Mouse (Mus musculus): ENCODE measurements around the gene Acy3. TPM values are rescaled to one million over a fixed set of nuclear protein-coding genes. Genes with fewer than 3 reads are reported as not detected.

The Acy3 gene
- polyA plus RNA-seq, 1 experiment from 2014 or later = 5.9 TPM

GRCm38 (mm10) chr19:4005091-4005490 lies 18.7 kb downstream of the Acy3 start:
- WGBS = 85% methylated on average over 9 of the region's 9 CpGs

GRCm38 (mm10) chr19:4005971-4006370 lies 19.6 kb downstream of the Acy3 start:
- H3K36me3 ChIP-seq = peaks cover 64% of the 10 kb centered on the region
- H3K4me3 ChIP-seq = no peak overlapping the region
- no peak overlapping the region for H3K4me2 ChIP-seq
- H3K4me1 ChIP-seq = peaks cover 13% of the 10 kb centered on the region
- WGBS = 94% methylated on average over 8 of the region's 8 CpGs
- no peaks in the 10 kb centered on the region for H3K9me3 ChIP-seq
- no peak overlapping the region for H3K9ac ChIP-seq
- no peak for ATAC-seq (ENCODE audit: insufficient number of reproducible peaks, low FRiP score, low TSS enrichment, low read depth)
- no peak overlapping the region for H3K27ac ChIP-seq
- no peaks in the 10 kb centered on the region for H3K27me3 ChIP-seq

More at GRCm38 (mm10) chr19:4005091-4005490, 18.7 kb downstream of the Acy3 start:
- no peak overlapping the region for H3K4me2 ChIP-seq
- no peak overlapping the region for H3K9ac ChIP-seq
- no peaks in the 10 kb centered on the region for H3K9me3 ChIP-seq
- H3K27ac ChIP-seq = no peak overlapping the region
- no peak for ATAC-seq (ENCODE audit: insufficient number of reproducible peaks, low FRiP score, low TSS enrichment, low read depth)
- no peak overlapping the region for H3K4me3 ChIP-seq
- peaks cover 57% of the 10 kb centered on the region for H3K36me3 ChIP-seq
- H3K27me3 ChIP-seq = no peaks in the 10 kb centered on the region
- H3K4me1 ChIP-seq = peaks cover 14% of the 10 kb centered on the region

- Histone ChIP-seq H3K4me2 (no peak overlapping the region), H3K9ac (no peak overlapping the region), H3K27ac (no peak overlapping the region), H3K9me3 (no peaks in the 10 kb centered on the region), H3K36me3 (peaks cover 48% of the 10 kb centered on the region), H3K27me3 (no peaks in the 10 kb centered on the region), H3K4me1 (peaks cover 13% of the 10 kb centered on the region), H3K4me3 (no peak overlapping the region)
- ATAC-seq (ENCODE audit: insufficient number of reproducible peaks, low FRiP score, low TSS enrichment, low read depth) = no peak
- 93% methylated on average over 5 of the region's 5 CpGs for WGBS
These were observed 24.7 kb downstream of the Acy3 start for GRCm38 (mm10) chr19:4011086-4011485.

- Histone ChIP-seq H3K4me1 (peaks cover 13% of the 10 kb centered on the region), H3K27ac (peak within 1 kb of the TSS; percentile 77), H3K9ac (peak within 1 kb of the TSS; percentile 81), H3K4me3 (peak within 1 kb of the TSS; percentile 67), H3K36me3 (peaks cover 34% of the 10 kb centered on the region), H3K9me3 (no peaks in the 10 kb centered on the region), H3K27me3 (no peaks in the 10 kb centered on the region), H3K4me2 (peak within 1 kb of the TSS; percentile 58)
- peak; percentile 98 for ATAC-seq (ENCODE audit: insufficient number of reproducible peaks, low FRiP score, low TSS enrichment, low read depth)
- WGBS = under 1% methylated on average over 45 of the region's 45 CpGs
These were observed 26.2 kb downstream of the Acy3 start, which contains the start of gene Ndufv1 for GRCm38 (mm10) chr19:4012432-4013022. Gene Ndufv1 (minus strand): TSS chr19:4012806.

- Histone ChIP-seq H3K4me3 (peak overlapping the region; percentile 67), H3K4me1 (peaks cover 13% of the 10 kb centered on the region), H3K36me3 (peaks cover 29% of the 10 kb centered on the region), H3K27me3 (no peaks in the 10 kb centered on the region), H3K27ac (no peak overlapping the region), H3K4me2 (peak overlapping the region; percentile 48), H3K9ac (no peak overlapping the region), H3K9me3 (no peaks in the 10 kb centered on the region)
- WGBS = 19% methylated on average over 9 of the region's 9 CpGs
- no peak for ATAC-seq (ENCODE audit: insufficient number of reproducible peaks, low FRiP score, low TSS enrichment, low read depth)
These were observed 26.7 kb downstream of the Acy3 start for GRCm38 (mm10) chr19:4013066-4013465.

GRCm38 (mm10) chr19:4014802-4015201 lies 28.4 kb downstream of the Acy3 start:
- no peak overlapping the region for H3K4me2 ChIP-seq

GRCm38 (mm10) chr19:4015635-4016034 lies 29.3 kb downstream of the Acy3 start:
- Histone ChIP-seq H3K9me3 (no peaks in the 10 kb centered on the region), H3K4me1 (peaks cover 20% of the 10 kb centered on the region), H3K27me3 (no peaks in the 10 kb centered on the region), H3K4me3 (no peak overlapping the region), H3K36me3 (0 out of 2 replicates have a peak, but pooled peaks cover 4% of the 10 kb centered on the region), H3K4me2 (no peak overlapping the region), H3K9ac (no peak overlapping the region), H3K27ac (no peak overlapping the region)
- WGBS = 55% methylated on average over 5 of the region's 5 CpGs
- no peak for ATAC-seq (ENCODE audit: insufficient number of reproducible peaks, low FRiP score, low TSS enrichment, low read depth)

More at GRCm38 (mm10) chr19:4014802-4015201, 28.4 kb downstream of the Acy3 start:
- Histone ChIP-seq H3K4me3 (no peak overlapping the region), H3K27me3 (no peaks in the 10 kb centered on the region), H3K36me3 (peaks cover 11% of the 10 kb centered on the region), H3K9ac (no peak overlapping the region), H3K4me1 (peaks cover 19% of the 10 kb centered on the region), H3K27ac (no peak overlapping the region), H3K9me3 (no peaks in the 10 kb centered on the region)
- no peak for ATAC-seq (ENCODE audit: insufficient number of reproducible peaks, low FRiP score, low TSS enrichment, low read depth)

- Histone ChIP-seq H3K9ac (no peak overlapping the region), H3K9me3 (no peaks in the 10 kb centered on the region), H3K4me3 (no peak overlapping the region), H3K27me3 (no peaks in the 10 kb centered on the region), H3K27ac (no peak overlapping the region), H3K4me2 (no peak overlapping the region), H3K4me1 (peaks cover 7% of the 10 kb centered on the region), H3K36me3 (no peaks in the 10 kb centered on the region)
- ATAC-seq (ENCODE audit: insufficient number of reproducible peaks, low FRiP score, low TSS enrichment, low read depth) = no peak
- 49% methylated on average over 10 of the region's 10 CpGs for WGBS
These were observed 31.7 kb downstream of the Acy3 start for GRCm38 (mm10) chr19:4017921-4018587.

- no peak; the same call in 1 of the 2 replicates for ATAC-seq (ENCODE audit: insufficient number of reproducible peaks, low FRiP score, low TSS enrichment, low read depth)
- Histone ChIP-seq H3K4me2 (no peak overlapping the region), H3K4me1 (peaks cover 7% of the 10 kb centered on the region), H3K27ac (peak overlapping the region; percentile 73), H3K27me3 (no peaks in the 10 kb centered on the region), H3K4me3 (no peak overlapping the region), H3K9me3 (no peaks in the 10 kb centered on the region), H3K36me3 (no peaks in the 10 kb centered on the region), H3K9ac (no peak overlapping the region)
- 31% methylated on average over 18 of the region's 18 CpGs for WGBS
These were observed 32.6 kb downstream of the Acy3 start for GRCm38 (mm10) chr19:4018743-4019583.

- Histone ChIP-seq H3K36me3 (no peaks in the 10 kb centered on the region), H3K9ac (no peak overlapping the region), H3K4me3 (no peak overlapping the region), H3K4me2 (no peak overlapping the region), H3K27me3 (no peaks in the 10 kb centered on the region), H3K4me1 (peaks cover 7% of the 10 kb centered on the region), H3K9me3 (no peaks in the 10 kb centered on the region), H3K27ac (no peak overlapping the region)
- no peak for ATAC-seq (ENCODE audit: insufficient number of reproducible peaks, low FRiP score, low TSS enrichment, low read depth)
- 72% methylated on average over 7 of the region's 7 CpGs for WGBS
These were observed 36.8 kb downstream of the Acy3 start for GRCm38 (mm10) chr19:4023185-4023584.

GRCm38 (mm10) chr19:4027576-4027975 lies 41.2 kb downstream of the Acy3 start:
- Histone ChIP-seq H3K9me3 (no peaks in the 10 kb centered on the region), H3K36me3 (no peaks in the 10 kb centered on the region), H3K27me3 (no peaks in the 10 kb centered on the region), H3K27ac (no peak overlapping the region), H3K9ac (no peak overlapping the region), H3K4me3 (no peak overlapping the region), H3K4me2 (no peak overlapping the region), H3K4me1 (no peaks in the 10 kb centered on the region)
- no peak for ATAC-seq (ENCODE audit: insufficient number of reproducible peaks, low FRiP score, low TSS enrichment, low read depth)

- Histone ChIP-seq H3K27ac (no peak overlapping the region), H3K36me3 (peaks cover 7% of the 10 kb centered on the region), H3K4me2 (no peak overlapping the region), H3K4me3 (no peak overlapping the region), H3K9me3 (no peaks in the 10 kb centered on the region), H3K9ac (no peak overlapping the region), H3K27me3 (no peaks in the 10 kb centered on the region), H3K4me1 (peaks cover 14% of the 10 kb centered on the region)
- WGBS = 65% methylated on average over 7 of the region's 7 CpGs
- ATAC-seq (ENCODE audit: insufficient number of reproducible peaks, low FRiP score, low TSS enrichment, low read depth) = no peak
These were observed 46.3 kb downstream of the Acy3 start for GRCm38 (mm10) chr19:4032668-4033067.

All from limb, embryonic 15.5 days (tissue).